22 mouse cellular contexts compared by ENCODE assay signal in genomic region chr2:47834055-47834799, GRCm38 (mm10).
DNase-seq lines count a peak whose midpoint lies in the region; ATAC-seq lines count a peak whose summit lies in the region.
"Had no signal": no experiment of that assay in that cellular context is flagged by ENCODE, and none has a peak within 500 bp of the region (broad histone marks: within the 10 kb centered on the region; RNA-seq: fewer than 3 reads in every experiment).

No protein-coding gene starts in this region.

- H3K27ac ChIP-seq in forebrain, embryonic 11.5 days (ENCODE audit: low read depth, low read length), result no peak overlapping the region
- H3K27ac ChIP-seq in forebrain, embryonic 10.5 days, result no peak overlapping the region
- no peak overlapping the region for H3K27ac ChIP-seq in forebrain, embryonic 16.5 days (ENCODE audit: low read length)
- H3K27ac ChIP-seq in neural tube, embryonic 13.5 days (replicated peaks), result peak overlapping the region; percentile 82
- H3K27ac ChIP-seq: heart, adult 2 months; layer of hippocampus, adult 2 months; limb, embryonic 12.5 days; macrophage had no signal

- DNase-seq in forebrain, embryonic 11.5 days (ENCODE audit: low spot score), result no peak
- no peak for DNase-seq in forebrain, embryonic 10.5 days (ENCODE audit: extremely low spot score, low spot score)
- DNase-seq in Muller cell, postnatal 12 days (ENCODE audit: inconsistent ontology term), result peak; percentile 64
- DNase-seq in layer of hippocampus, adult 9-11 months, result no peak
- no peak for DNase-seq in heart, postnatal 25 days (ENCODE audit: low spot score)
- no peak for DNase-seq in T-cell, adult 2 months (ENCODE audit: low spot score)
- DNase-seq: adrenal gland, postnatal 14 days; cerebellum, adult 9-11 months; gastrocnemius, postnatal 25 days; heart, adult 2 months; heart, postnatal 36 days; kidney, adult 2 months; kidney, postnatal 25 days; liver, postnatal 0 days had no signal

- intact Hi-C loops in heart, postnatal 25 days (cut with DNase I), result no loop called here

- no peaks in the 10 kb centered on the region for H3K9me3 ChIP-seq in forebrain, embryonic 11.5 days (ENCODE audit: control insufficient read depth, low read length)
- H3K9me3 ChIP-seq in forebrain, embryonic 10.5 days, result no peaks in the 10 kb centered on the region
- no peaks in the 10 kb centered on the region for H3K9me3 ChIP-seq in forebrain, embryonic 16.5 days (ENCODE audit: control insufficient read depth, low read length)
- no peaks in the 10 kb centered on the region for H3K9me3 ChIP-seq in neural tube, embryonic 13.5 days
- H3K9me3 ChIP-seq: limb, embryonic 12.5 days had no signal

- no peaks in the 10 kb centered on the region; the same call in 1 of the 2 replicates for H3K27me3 ChIP-seq in forebrain, embryonic 11.5 days (ENCODE audit: control insufficient read depth, insufficient read depth, low read length)
- no peaks in the 10 kb centered on the region; the same call in 1 of the 2 replicates for H3K27me3 ChIP-seq in forebrain, embryonic 10.5 days (ENCODE audit: poor library complexity, severe bottlenecking)
- peaks cover 5% of the 10 kb centered on the region; the same call in 1 of the 2 replicates for H3K27me3 ChIP-seq in forebrain, embryonic 16.5 days (replicated peaks; ENCODE audit: control insufficient read depth, insufficient read depth, low read length)
- no peaks in the 10 kb centered on the region for H3K27me3 ChIP-seq in neural tube, embryonic 13.5 days
- H3K27me3 ChIP-seq: limb, embryonic 12.5 days had no signal

- peak; percentile 72 for ATAC-seq in forebrain, embryonic 11.5 days (replicated peaks; ENCODE audit: low FRiP score)
- ATAC-seq in forebrain, embryonic 16.5 days, result peak; percentile 90
- ATAC-seq in neural tube, embryonic 13.5 days (ENCODE audit: low read depth), result peak; percentile 96
- ATAC-seq: liver, postnatal 0 days; lung, postnatal 0 days had no signal

- no peaks in the 10 kb centered on the region for H3K4me1 ChIP-seq in forebrain, embryonic 11.5 days (replicated peaks; ENCODE audit: control insufficient read depth, insufficient read depth, low read length)
- H3K4me1 ChIP-seq in forebrain, embryonic 10.5 days, result no peaks in the 10 kb centered on the region
- peaks cover 4% of the 10 kb centered on the region for H3K4me1 ChIP-seq in forebrain, embryonic 16.5 days (replicated peaks; ENCODE audit: control insufficient read depth, insufficient read depth, low read length)
- peaks cover 10% of the 10 kb centered on the region for H3K4me1 ChIP-seq in neural tube, embryonic 13.5 days (replicated peaks)
- H3K4me1 ChIP-seq: limb, embryonic 12.5 days had no signal

- no peak overlapping the region for H3K4me3 ChIP-seq in forebrain, embryonic 11.5 days (ENCODE audit: low read depth, low read length)
- H3K4me3 ChIP-seq in forebrain, embryonic 10.5 days, result no peak overlapping the region
- H3K4me3 ChIP-seq in forebrain, embryonic 16.5 days (replicated peaks; ENCODE audit: low read length), result no peak overlapping the region
- no peak overlapping the region for H3K4me3 ChIP-seq in neural tube, embryonic 13.5 days
- H3K4me3 ChIP-seq: heart, adult 2 months; layer of hippocampus, adult 2 months; limb, embryonic 12.5 days had no signal

- H3K4me2 ChIP-seq in forebrain, embryonic 11.5 days (ENCODE audit: low read depth, low read length, severe bottlenecking), result no peak overlapping the region
- H3K4me2 ChIP-seq in forebrain, embryonic 16.5 days (ENCODE audit: low read length), result no peak overlapping the region
- no peak overlapping the region for H3K4me2 ChIP-seq in neural tube, embryonic 13.5 days
- H3K4me2 ChIP-seq: limb, embryonic 12.5 days; liver, embryonic 11.5 days; midbrain, embryonic 11.5 days had no signal

- H3K36me3 ChIP-seq in forebrain, embryonic 11.5 days (ENCODE audit: control insufficient read depth, insufficient read depth, low read length), result no peaks in the 10 kb centered on the region
- H3K36me3 ChIP-seq in forebrain, embryonic 10.5 days (replicated peaks), result no peaks in the 10 kb centered on the region
- H3K36me3 ChIP-seq in forebrain, embryonic 16.5 days (ENCODE audit: control insufficient read depth, insufficient read depth), result no peaks in the 10 kb centered on the region
- no peaks in the 10 kb centered on the region for H3K36me3 ChIP-seq in neural tube, embryonic 13.5 days
- H3K36me3 ChIP-seq: limb, embryonic 12.5 days had no signal

- WGBS in forebrain, embryonic 11.5 days, result 55% methylated on average over 5 of the region's 5 CpGs
- 74% methylated on average over 5 of the region's 5 CpGs for WGBS in forebrain, embryonic 10.5 days
- WGBS in forebrain, embryonic 16.5 days, result 19% methylated on average over 5 of the region's 5 CpGs
- WGBS in neural tube, embryonic 13.5 days, result 48% methylated on average over 5 of the region's 5 CpGs

- H3K9ac ChIP-seq in forebrain, embryonic 11.5 days (ENCODE audit: low read length), result no peak overlapping the region
- H3K9ac ChIP-seq in forebrain, embryonic 16.5 days (replicated peaks; ENCODE audit: low read depth, low read length), result no peak overlapping the region
- H3K9ac ChIP-seq in neural tube, embryonic 13.5 days, result no peak overlapping the region
- H3K9ac ChIP-seq: limb, embryonic 12.5 days; liver, postnatal 0 days had no signal
